13 mouse cellular contexts compared by ENCODE assay signal in the genomic region with DNA sequence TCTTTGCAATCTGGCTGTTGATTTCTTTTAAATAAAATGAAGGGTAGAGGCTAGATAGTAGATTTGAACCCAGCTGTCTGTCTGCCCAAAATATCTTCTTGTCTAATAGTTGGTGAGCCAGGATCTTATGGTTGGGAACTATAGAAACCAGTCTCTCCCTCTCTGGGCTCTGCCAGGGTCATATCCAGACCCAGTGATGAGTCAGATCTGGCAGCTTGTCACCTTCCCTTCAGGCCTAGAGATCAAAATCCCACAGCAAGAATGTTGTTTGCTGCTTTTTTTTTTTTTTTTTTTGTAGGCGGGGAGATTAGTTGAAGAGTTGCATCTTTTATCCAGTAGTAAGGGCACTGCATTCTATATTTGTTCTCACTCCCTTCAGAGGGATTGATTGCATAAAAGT.
DNase-seq lines count a peak whose midpoint lies in the region; ATAC-seq lines count a peak whose summit lies in the region.
"Had no signal": no experiment of that assay in that cellular context is flagged by ENCODE, and none has a peak within 500 bp of the region (broad histone marks: within the 10 kb centered on the region; RNA-seq: fewer than 3 reads in every experiment).

No protein-coding gene starts in this region.

- ATAC-seq in megakaryocyte, adult 5-6 weeks (ENCODE audit: poor library complexity, severe bottlenecking), result no peak
- ATAC-seq: intestine, embryonic 16.5 days had no signal

- peak; percentile 19 for DNase-seq in 3134 (ENCODE audit: extremely low read depth, insufficient read length, low spot score)
- DNase-seq in 3T3-L1 (ENCODE audit: low read depth, low spot score), result peak; percentile 87
- peak; percentile 9 for DNase-seq in adrenal gland, adult 8-10 months
- DNase-seq in adrenal gland, postnatal 36 days, result peak; percentile 53 to 60
- no peak for DNase-seq in thymus, adult 18-20 months
- DNase-seq: cerebellum, adult 11 months; cerebellum, adult 8-10 months; cerebellum, postnatal 25 days; gastrocnemius, postnatal 14 days; heart, postnatal 36 days; kidney, adult 2 months had no signal

Comparison
In these comparisons a context has a peak if more than half of its experiments do, and no peak if none do; other contexts are left out.
1. DNase-seq: peak in 3134 (single experiment), 3T3-L1 (single experiment), adrenal gland, adult 8-10 months (single experiment) and adrenal gland, postnatal 36 days (2 of 2); none in thymus, adult 18-20 months (0 of 2).